Mouse (Mus musculus) spleen, postnatal 4 days (tissue): ENCODE results near the gene Slc35c1.
A peak's percentile ranks its signal among the peaks of the same experiment; 100 is the strongest.

ENCODE experiments used
- DNase-seq, 2 experiments: peaks; one replicate each; pipeline ENCODE4 v3.0.0; 2022; ENCODE audit warnings: low spot score in 2 of 2

Gene Slc35c1

GRCm38 (mm10) chr2:92434375-92434745 lies 26.0 kb downstream of the Slc35c1 start:
- no peak for DNase-seq

DNA sequence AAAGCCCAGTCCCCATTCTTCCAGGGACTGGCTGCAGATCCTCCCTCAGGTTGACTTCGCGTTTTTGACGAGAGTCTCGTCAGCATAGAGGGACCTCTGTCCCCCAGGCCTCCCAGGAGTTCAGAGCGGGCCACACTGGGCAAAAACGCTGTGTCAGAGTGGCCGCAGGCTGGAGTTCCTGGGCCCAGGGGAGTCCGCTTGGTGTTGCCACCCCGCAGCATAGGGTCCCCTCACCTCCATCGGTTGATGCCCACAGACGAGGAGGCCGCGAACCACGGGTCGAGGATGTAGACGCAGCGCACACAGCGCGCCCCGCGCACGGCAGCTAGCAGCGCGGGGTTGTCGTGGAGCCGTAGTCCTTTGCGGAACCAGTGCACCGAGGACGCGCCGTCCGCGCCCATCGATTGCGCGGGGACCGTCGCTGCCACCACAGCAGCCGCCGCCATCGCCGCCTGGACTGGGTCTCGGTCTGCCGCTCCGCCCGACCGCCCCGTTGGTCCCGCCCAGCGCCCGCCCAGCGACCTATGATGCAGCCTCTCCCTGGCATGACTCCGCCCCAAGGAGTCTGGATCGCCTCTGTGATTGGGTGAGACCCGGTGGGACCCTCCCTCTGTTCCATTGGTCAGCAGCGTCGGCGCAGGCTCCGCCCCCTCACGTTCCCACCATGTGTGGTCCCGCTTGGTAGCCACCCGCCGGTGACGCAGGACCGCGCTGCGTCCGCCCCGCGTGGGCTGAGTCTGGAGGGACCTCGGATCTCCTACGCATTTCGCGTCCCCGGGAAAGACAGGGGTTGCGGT lies 26.6 kb downstream of the Slc35c1 start, which contains the start of gene Cry2:
Gene Cry2 (minus strand): TSS at position 466 of the 797 bp plus-strand sequence.
- DNase-seq: peak; percentile 98

- DNase-seq: no peak
These were observed 27.7 kb downstream of the Slc35c1 start for GRCm38 (mm10) chr2:92432299-92433295.

DNA sequence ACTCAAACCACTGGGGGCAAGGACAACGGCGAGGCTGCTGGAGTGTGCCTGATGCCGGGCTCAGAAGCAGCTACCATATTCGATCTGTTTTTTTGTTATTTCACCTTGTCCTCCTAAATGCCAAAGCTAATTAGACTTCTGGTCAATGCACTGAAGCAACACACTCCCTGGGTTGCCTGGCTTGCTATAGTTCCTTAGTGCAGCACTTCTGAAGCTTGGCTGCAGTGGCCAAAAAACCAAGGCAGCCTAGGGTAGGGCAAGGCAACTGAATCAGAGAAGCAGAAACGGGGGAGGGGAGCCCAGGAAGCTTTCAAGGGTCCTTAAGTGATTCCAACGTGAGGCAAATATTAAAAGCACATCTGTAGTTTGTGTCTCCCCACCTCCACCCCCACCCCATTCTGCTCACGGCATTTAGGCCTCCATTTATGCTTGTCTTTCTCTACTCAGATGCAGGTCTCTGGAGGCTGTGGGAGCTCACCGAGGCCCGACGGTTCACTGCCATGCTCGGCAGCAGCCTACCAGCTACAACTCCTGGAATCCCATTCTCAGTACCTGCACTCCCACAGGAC lies 28.6 kb downstream of the Slc35c1 start:
- DNase-seq: no peak

- DNase-seq: peak in 1 of 2 experiments; percentile 29
These were observed 29.4 kb downstream of the Slc35c1 start for GRCm38 (mm10) chr2:92430723-92431541.

- DNase-seq: no peak
These were observed 30.2 kb downstream of the Slc35c1 start for GRCm38 (mm10) chr2:92430089-92430488.

GRCm38 (mm10) chr2:92427882-92428281 lies 32.5 kb downstream of the Slc35c1 start:
- no peak for DNase-seq

DNA sequence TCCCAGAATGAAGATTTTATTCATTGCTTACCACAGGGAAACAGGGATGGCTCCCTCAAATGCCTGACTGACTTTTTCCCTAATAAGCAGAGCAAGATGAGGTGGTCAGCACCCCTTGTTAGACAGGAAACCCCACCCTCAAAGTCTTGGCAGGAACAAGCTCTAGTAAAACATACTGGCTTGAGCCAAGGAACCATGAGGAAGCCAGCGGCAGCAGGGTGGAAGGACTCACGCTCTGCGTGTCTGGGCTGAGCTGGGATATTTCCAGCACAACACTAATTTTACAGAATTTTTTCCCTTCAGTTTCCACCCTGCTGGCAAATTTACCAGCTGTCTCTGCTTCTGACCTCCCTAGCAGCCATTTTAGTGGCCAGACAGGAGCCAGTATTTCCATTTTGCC lies 33.9 kb downstream of the Slc35c1 start:
- DNase-seq: no peak

DNA sequence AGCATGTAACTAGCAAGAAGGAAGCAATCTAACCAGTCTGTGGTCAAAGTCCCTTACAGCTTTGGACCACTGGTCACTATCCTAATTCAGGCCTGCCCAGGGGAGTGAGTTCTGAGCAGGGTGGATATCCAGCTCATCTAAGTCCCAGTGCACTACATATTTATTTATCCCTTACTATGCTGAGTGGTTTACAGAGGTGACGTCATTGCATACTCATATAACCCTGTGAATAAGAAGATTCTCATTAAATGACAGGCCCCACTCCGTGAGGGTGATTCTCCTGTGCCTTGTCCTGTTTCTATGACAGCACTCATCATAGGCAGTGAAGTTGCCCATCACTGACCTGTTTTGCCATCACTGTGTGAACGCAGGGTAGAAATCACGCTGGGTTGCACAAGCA lies 35.0 kb downstream of the Slc35c1 start:
- no peak for DNase-seq

- DNase-seq: no peak
These were observed 35.7 kb downstream of the Slc35c1 start for GRCm38 (mm10) chr2:92424462-92425308.

DNA sequence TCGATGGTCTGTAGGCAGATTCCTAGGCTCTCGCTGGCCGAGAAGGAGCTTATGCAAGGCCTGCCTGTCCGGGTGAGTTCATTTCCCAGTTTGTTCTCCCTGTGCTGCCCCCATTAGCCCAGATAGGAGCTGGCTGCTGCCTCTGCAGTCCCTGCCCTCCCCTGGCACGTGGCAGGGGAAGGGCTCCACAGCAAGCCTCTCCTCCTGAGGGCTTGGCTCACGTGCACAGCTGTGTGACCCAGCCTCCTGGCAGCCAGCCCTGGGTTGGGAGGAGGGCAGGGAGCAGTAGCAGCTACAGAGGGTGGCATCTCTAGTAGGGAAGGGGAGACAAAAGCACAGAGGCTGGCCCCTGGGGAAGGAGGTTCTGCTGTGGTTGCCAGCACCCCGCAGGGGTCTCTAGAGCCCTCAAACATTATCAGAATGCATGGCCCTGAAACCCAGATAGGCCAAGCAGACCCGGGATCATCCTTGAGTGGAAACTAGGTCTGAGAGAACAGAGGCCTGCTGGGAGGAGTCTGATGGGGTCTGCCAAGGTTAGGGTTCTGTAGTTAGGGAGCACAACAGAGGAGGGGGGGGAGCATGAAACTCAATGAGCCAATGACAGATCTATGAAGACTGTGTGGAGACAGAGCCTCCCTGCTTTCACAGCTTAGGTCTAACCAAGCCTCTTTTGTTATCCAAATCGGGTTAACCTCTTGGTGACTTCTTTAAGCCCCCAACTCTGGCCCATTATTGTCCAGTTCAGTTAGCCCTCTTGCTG lies 36.5 kb downstream of the Slc35c1 start:
- DNase-seq: peak in 1 of 2 experiments; percentile 31

DNA sequence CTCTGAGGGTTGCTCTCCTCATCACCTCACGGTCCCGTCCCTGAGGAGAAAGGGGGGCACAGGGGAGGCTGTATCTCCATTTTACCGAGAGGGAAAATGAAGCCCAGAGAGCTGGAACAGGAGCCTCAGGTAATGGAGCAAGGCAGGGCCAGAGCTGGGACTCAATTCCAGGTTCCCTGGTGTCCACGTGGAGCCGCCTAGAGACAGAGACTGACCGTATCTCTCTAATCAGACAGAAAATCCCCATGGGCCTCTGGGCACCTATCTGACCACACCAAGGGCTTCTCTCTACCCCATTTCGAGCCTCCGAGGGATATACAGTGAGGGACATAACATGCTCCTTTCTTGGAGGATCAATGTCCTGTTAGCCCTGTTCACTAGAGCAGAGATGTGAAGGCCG lies 37.2 kb downstream of the Slc35c1 start:
- no peak for DNase-seq

DNA sequence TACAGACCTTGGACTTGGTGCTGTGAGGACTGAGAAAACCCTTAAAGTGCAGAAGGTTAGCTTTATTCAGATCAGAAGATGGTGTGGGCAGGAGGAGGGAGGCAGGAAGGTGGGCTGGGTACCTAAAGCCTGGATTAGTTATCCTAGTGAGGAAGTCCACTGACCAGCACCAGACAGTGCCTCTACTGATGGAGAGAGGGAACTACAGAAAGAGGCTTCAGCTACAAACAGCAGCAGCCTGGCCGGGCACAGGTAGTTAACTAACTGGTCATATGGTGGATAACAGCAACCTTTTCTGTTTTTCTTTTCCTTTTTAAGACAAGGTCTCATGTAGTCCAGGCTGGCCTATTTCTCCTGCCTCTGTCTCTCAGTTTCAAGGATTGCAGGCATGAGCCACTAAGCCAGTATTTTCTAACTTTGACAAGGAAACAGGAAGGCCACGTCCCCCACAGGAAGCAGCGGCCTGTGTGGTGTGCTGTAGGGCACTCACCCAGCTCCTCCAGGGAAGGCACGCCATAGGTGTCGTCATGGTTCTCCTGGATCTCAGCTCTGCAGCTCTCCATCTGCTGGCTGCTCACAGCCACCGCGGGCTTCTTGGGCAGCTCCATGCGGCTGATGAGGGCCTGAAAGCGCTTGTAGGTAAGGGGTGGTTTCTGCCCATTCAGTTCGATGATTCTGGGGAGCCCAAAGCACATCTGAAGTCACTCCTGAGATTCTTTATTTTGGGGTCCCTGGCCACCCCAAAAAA lies 37.8 kb downstream of the Slc35c1 start:
- no peak for DNase-seq

- DNase-seq: no peak
These were observed 38.5 kb downstream of the Slc35c1 start for GRCm38 (mm10) chr2:92421723-92422387.

GRCm38 (mm10) chr2:92411705-92412104 lies 48.6 kb downstream of the Slc35c1 start:
- DNase-seq: no peak

GRCm38 (mm10) chr2:92408309-92409045 lies 51.9 kb downstream of the Slc35c1 start:
- no peak for DNase-seq

- DNase-seq: no peak
These were observed 54.7 kb downstream of the Slc35c1 start for GRCm38 (mm10) chr2:92405687-92406086.

- DNase-seq: no peak
These were observed 55.6 kb downstream of the Slc35c1 start for GRCm38 (mm10) chr2:92404737-92405136.
